Mouse (Mus musculus): Measurements from ENCODE around the gene Calml4.

- TF ChIP-seq CTCF (IDR thresholded peaks at IDR 0.05; ENCODE audit: control insufficient read depth, insufficient read depth, low read length): no peak
- no peak for TF ChIP-seq POLR2A (IDR thresholded peaks at IDR 0.05; ENCODE audit: borderline replicate concordance, control insufficient read depth, low read depth, low read length)
These were observed 12.8 kb downstream of the Calml4 start for GRCm38 (mm10) chr9:62870728-62871127.

Data from bone marrow, adult 2 months (tissue).